Mouse (Mus musculus): ENCODE measurements around the gene Gzmc. TPM values are rescaled to one million over a fixed set of nuclear protein-coding genes. Genes with fewer than 3 reads are reported as not detected.

The Gzmc gene
- polyA plus RNA-seq, 1 experiment from 2014 or later: not detected

Other genes starting within 250 kb of the Gzmc start
- gene Mcpt1, start 216.7 kb downstream of the Gzmc start, polyA plus RNA-seq (2018): not detected in 3 replicates
- not detected in 3 replicates for gene Mcpt9, start 204.2 kb downstream of the Gzmc start, polyA plus RNA-seq (2018)
- gene Mcpt2, start 192.6 kb downstream of the Gzmc start, polyA plus RNA-seq (2018): not detected in 3 replicates
- gene Mcpt4, start 172.3 kb downstream of the Gzmc start, polyA plus RNA-seq (2018): not detected in 3 replicates
- 0.23 TPM in 1 of 3 replicates, not detected in the others for gene Mcpt8, start 149.4 kb downstream of the Gzmc start, polyA plus RNA-seq (2018)
- 0.37 to 1.1 TPM in 2 of 3 replicates, not detected in the other for gene Ctsg, start 132.1 kb downstream of the Gzmc start, polyA plus RNA-seq (2018)
- not detected in 3 replicates for gene Gzme, start 114.0 kb downstream of the Gzmc start, polyA plus RNA-seq (2018)
- not detected in 3 replicates for gene Gzmd, start 102.0 kb downstream of the Gzmc start, polyA plus RNA-seq (2018)
- gene Gzmg, start 75.1 kb downstream of the Gzmc start, polyA plus RNA-seq (2018): not detected in 3 replicates
- not detected in 3 replicates for gene Gzmn, start 60.1 kb downstream of the Gzmc start, polyA plus RNA-seq (2018)
- gene Gzmf, start 23.2 kb downstream of the Gzmc start, polyA plus RNA-seq (2018): not detected in 3 replicates
- gene Gzmb, start 27.6 kb upstream of the Gzmc start, polyA plus RNA-seq (2018): 0.16 TPM in 1 of 3 replicates, not detected in the others
- not detected in 3 replicates for gene Atp12a, start 130.4 kb upstream of the Gzmc start, polyA plus RNA-seq (2018)
- 0.77 to 0.98 TPM (median 0.85 TPM) in 3 replicates for gene Rnf17, start 167.9 kb upstream of the Gzmc start, polyA plus RNA-seq (2018)

Data from macrophage (primary cell).